Mouse (Mus musculus) heart, embryonic 15.5 days (tissue): Measurements from ENCODE around the gene Tomm22. TPM values are rescaled to one million over a fixed set of nuclear protein-coding genes. Genes with fewer than 3 reads are reported as not detected.

Experiments used
- ATAC-seq: fragments of 200-750 bp; cut with Nextera tagmentation; replicated peaks from 2 replicates; pipeline ENCODE4 v1.8.0; 2017; ENCODE audit warnings: low read depth, moderate TSS enrichment; ENCODE audit not compliant: insufficient number of reproducible peaks, insufficient read depth, low FRiP score
- H3K27ac ChIP-seq: fragments of 300-500 bp; sonication (generic); 2 replicates; pipeline ENCODE4 v1.5.1; 2015; ENCODE audit warnings: mild to moderate bottlenecking, inconsistent platforms
- H3K27me3 ChIP-seq: fragments of 300-500 bp; sonication (generic); 2 replicates; pipeline ENCODE4 v1.6.1; 2015; ENCODE audit warnings: inconsistent platforms
- H3K36me3 ChIP-seq: fragments of 300-500 bp; sonication (generic); 2 replicates; pipeline ENCODE4 v1.6.1; 2015; ENCODE audit warnings: mild to moderate bottlenecking, inconsistent platforms
- H3K4me1 ChIP-seq: fragments of 300-500 bp; sonication (generic); replicated peaks from 2 replicates; pipeline ENCODE4 v1.6.1; 2015; ENCODE audit warnings: inconsistent platforms
- H3K4me2 ChIP-seq: fragments of 300-500 bp; sonication (generic); 2 replicates; pipeline ENCODE4 v1.6.1; 2015; ENCODE audit warnings: inconsistent platforms, mild to moderate bottlenecking, moderate library complexity
- H3K4me3 ChIP-seq: fragments of 300-500 bp; sonication (generic); 2 replicates; pipeline ENCODE4 v1.5.1; 2015; ENCODE audit warnings: mild to moderate bottlenecking, inconsistent platforms
- H3K9ac ChIP-seq: fragments of 300-500 bp; sonication (generic); 2 replicates; pipeline ENCODE4 v1.6.1; 2015; ENCODE audit warnings: mild to moderate bottlenecking, inconsistent platforms
- H3K9me3 ChIP-seq: fragments of 300-500 bp; sonication (generic); replicated peaks from 2 replicates; pipeline ENCODE4 v1.6.1; 2016; ENCODE audit warnings: inconsistent platforms
- WGBS: fragments of 180-500 bp; shearing (Covaris S2); methylation state at CpG from one replicate; pipeline ENCODE4 v1.1.7; 2015; ENCODE audit warnings: mixed read lengths; 5-methylcytosine and 5-hydroxymethylcytosine counted together
- polyA plus RNA-seq: library from polyadenylated mRNA; unstranded; fragments of >200 nt; fragmentation: Nextera tagmentation; extraction: Ambion mirVana; gene quantifications from 2 replicates; pipeline ENCODE4 v1.2.1, GENCODE M21; 2015

Gene Tomm22
- polyA plus RNA-seq, 1 experiment from 2014 or later, result 234 TPM

GRCm38 (mm10) chr15:79695516-79695915, 24.9 kb downstream of the Tomm22 start:
- Histone ChIP-seq H3K27me3 (no peaks in the 10 kb centered on the region), H3K4me2 (no peak overlapping the region), H3K4me3 (no peak overlapping the region), H3K4me1 (peaks cover 31% of the 10 kb centered on the region), H3K36me3 (peaks cover 10% of the 10 kb centered on the region), H3K27ac (no peak overlapping the region), H3K9ac (no peak overlapping the region), H3K9me3 (no peaks in the 10 kb centered on the region)
- no peak for ATAC-seq
- 42% methylated on average over 3 of the region's 3 CpGs for WGBS

DNA sequence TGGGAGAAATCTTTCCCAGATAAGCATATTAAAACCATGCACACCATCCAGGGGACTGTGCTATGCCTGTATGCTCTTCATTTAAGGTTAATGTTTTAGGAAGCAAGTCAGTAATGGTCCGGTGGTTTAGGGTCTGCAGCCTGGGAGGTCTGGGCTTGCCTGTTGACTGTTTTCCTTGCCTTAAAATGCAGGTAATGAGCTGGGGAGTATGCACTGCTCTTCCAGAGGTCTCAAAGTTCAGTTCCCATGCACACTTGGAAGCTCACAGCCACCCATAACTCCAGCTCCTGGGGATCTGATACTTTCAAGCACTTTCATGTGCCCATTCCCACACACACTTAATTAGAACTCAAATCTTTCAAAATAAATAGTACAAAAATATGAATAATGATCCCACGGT, 25.8 kb downstream of the Tomm22 start:
- Histone ChIP-seq H3K27ac (no peak overlapping the region), H3K4me1 (peaks cover 28% of the 10 kb centered on the region), H3K36me3 (peaks cover 10% of the 10 kb centered on the region), H3K9ac (no peak overlapping the region), H3K27me3 (no peaks in the 10 kb centered on the region), H3K9me3 (no peaks in the 10 kb centered on the region), H3K4me2 (no peak overlapping the region), H3K4me3 (no peak overlapping the region)
- WGBS, result 87% methylated on average over 2 of the region's 2 CpGs
- no peak for ATAC-seq

- no peaks in the 10 kb centered on the region for H3K27me3 ChIP-seq
- peaks cover 23% of the 10 kb centered on the region for H3K4me1 ChIP-seq
- peaks cover 10% of the 10 kb centered on the region for H3K36me3 ChIP-seq
- no peak for ATAC-seq
- H3K9ac ChIP-seq, result no peak overlapping the region
- no peaks in the 10 kb centered on the region for H3K9me3 ChIP-seq
- WGBS, result 85% methylated on average over 6 of the region's 6 CpGs
- no peak overlapping the region for H3K4me3 ChIP-seq
- no peak overlapping the region for H3K4me2 ChIP-seq
- H3K27ac ChIP-seq, result no peak overlapping the region
Measured at GRCm38 (mm10) chr15:79697011-79697410, 26.4 kb downstream of the Tomm22 start.

- peaks cover 23% of the 10 kb centered on the region; the same call in 1 of the 2 replicates for H3K4me1 ChIP-seq
- no peak overlapping the region for H3K9ac ChIP-seq
- no peaks in the 10 kb centered on the region for H3K27me3 ChIP-seq
- H3K4me3 ChIP-seq, result no peak overlapping the region
- ATAC-seq, result no peak
- H3K9me3 ChIP-seq, result no peaks in the 10 kb centered on the region
- peaks cover 10% of the 10 kb centered on the region for H3K36me3 ChIP-seq
- WGBS, result 75% methylated on average over 9 of the region's 9 CpGs
- H3K27ac ChIP-seq, result no peak overlapping the region
- no peak overlapping the region for H3K4me2 ChIP-seq
Measured at GRCm38 (mm10) chr15:79697558-79698187, 27.0 kb downstream of the Tomm22 start.

GRCm38 (mm10) chr15:79706603-79707214, 36.0 kb downstream of the Tomm22 start:
- no peak overlapping the region for H3K9ac ChIP-seq
- H3K4me3 ChIP-seq, result no peak overlapping the region
- no peaks in the 10 kb centered on the region for H3K27me3 ChIP-seq
- H3K4me1 ChIP-seq, result no peaks in the 10 kb centered on the region
- no peak for ATAC-seq
- peaks cover 29% of the 10 kb centered on the region for H3K36me3 ChIP-seq
- H3K4me2 ChIP-seq, result no peak overlapping the region
- H3K27ac ChIP-seq, result no peak overlapping the region
- WGBS, result 78% methylated on average over 17 of the region's 17 CpGs
- no peaks in the 10 kb centered on the region for H3K9me3 ChIP-seq

DNA sequence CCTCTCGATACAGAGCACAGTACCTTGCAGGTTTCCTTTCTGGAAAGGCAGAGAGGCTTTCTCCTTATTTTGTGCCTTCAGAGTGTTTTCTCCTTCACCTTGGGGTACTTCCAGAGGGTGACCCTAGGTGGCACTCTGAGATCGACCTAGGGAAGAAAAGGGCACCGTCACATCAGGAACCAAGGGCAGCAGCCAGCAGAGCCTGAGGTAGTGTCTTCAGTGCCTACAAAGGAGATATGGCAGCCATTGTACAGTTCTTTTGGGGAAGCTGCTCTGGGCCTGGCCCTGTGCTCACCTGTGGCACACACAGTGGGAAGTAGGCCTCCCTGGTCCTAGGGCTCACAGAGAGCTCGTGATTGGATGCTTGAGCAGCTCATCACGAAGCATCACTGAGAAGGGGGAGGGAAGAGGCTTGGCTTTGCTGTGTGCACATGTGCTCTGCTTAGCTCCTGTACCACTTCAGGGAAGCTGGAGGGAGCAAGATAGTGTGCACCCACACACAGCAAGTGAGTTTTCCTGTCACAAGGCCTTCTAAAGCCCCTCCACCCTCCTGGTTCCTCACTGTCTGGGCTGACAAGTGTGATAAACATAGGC, 37.7 kb downstream of the Tomm22 start:
- H3K27me3 ChIP-seq, result no peaks in the 10 kb centered on the region
- WGBS, result 81% methylated on average over 5 of the region's 5 CpGs
- ATAC-seq, result no peak
- H3K36me3 ChIP-seq, result peaks cover 42% of the 10 kb centered on the region
- H3K9me3 ChIP-seq, result no peaks in the 10 kb centered on the region
- H3K4me3 ChIP-seq, result no peak overlapping the region
- H3K4me2 ChIP-seq, result no peak overlapping the region
- no peak overlapping the region for H3K27ac ChIP-seq
- no peaks in the 10 kb centered on the region for H3K4me1 ChIP-seq
- H3K9ac ChIP-seq, result no peak overlapping the region

DNA sequence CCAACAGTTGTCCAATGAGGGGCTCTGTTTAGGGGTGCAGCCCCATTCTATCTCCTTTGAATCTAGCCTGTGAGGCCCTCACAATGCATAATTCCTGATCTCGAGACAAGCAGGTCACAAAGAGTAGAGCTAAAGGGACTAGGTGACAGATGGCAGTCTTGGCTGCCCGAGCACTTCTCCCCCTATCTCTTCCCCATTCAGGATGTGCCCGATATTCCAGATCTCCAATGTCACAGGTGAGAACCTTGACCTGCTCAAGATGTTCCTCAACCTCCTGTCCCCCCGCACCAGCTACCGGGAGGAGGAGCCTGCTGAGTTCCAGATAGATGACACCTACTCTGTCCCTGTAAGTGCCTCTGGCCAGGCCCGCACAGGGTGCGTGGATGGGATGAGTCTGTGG, 45.0 kb downstream of the Tomm22 start:
- Histone ChIP-seq H3K27ac (no peak overlapping the region), H3K4me3 (no peak overlapping the region), H3K4me1 (no peaks in the 10 kb centered on the region), H3K27me3 (no peaks in the 10 kb centered on the region), H3K36me3 (peaks cover 76% of the 10 kb centered on the region), H3K9ac (no peak overlapping the region), H3K4me2 (no peak overlapping the region), H3K9me3 (no peaks in the 10 kb centered on the region)
- no peak for ATAC-seq
- WGBS, result 88% methylated on average over 7 of the region's 7 CpGs

DNA sequence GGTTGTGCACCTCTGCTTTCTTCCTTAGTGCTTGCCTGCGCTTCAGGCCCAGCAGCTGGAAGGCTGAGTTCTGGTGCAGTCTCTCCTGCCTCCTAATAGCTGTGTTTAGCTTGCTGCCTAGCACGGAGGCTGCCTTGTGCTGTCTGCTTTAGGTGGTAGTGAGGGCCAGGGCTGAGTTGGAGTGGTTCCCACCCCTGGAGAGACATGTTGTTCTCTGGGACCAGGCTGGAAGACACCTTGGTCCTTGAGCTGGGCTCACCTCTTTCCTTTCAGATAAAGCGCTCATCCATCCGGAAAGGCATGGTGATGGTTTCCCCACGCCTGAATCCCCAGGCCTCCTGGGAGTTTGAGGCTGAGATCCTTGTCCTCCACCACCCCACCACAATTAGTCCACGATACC, 46.0 kb downstream of the Tomm22 start:
- no peak overlapping the region for H3K27ac ChIP-seq
- H3K4me3 ChIP-seq, result no peak overlapping the region
- no peaks in the 10 kb centered on the region for H3K4me1 ChIP-seq
- H3K9me3 ChIP-seq, result no peaks in the 10 kb centered on the region
- WGBS, result 89% methylated on average over 6 of the region's 6 CpGs
- no peak for ATAC-seq
- peaks cover 73% of the 10 kb centered on the region for H3K36me3 ChIP-seq
- no peak overlapping the region for H3K4me2 ChIP-seq
- no peaks in the 10 kb centered on the region for H3K27me3 ChIP-seq
- no peak overlapping the region for H3K9ac ChIP-seq

DNA sequence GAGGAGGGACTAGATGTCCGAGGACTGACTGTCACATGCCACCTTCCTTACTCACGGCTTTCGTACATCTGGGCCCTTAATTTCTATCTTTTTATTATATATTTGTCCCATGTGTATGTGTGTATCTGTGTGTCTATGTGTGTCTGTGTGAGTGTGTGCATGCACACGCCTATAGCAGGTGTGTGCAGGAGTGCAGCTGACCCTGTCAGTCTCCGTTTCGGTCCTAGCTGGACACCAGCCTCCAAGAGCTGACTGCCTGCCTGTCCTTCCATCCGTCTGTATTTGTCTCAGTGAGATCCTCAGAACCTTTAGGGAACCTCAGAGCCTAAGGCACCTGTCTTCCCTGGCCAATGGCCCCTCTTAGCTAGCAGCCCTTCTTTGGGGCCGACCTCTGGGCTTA, 49.6 kb downstream of the Tomm22 start:
- Histone ChIP-seq H3K27ac (no peak overlapping the region), H3K9ac (no peak overlapping the region), H3K4me3 (no peak overlapping the region), H3K27me3 (no peaks in the 10 kb centered on the region), H3K4me2 (no peak overlapping the region), H3K36me3 (peaks cover 58% of the 10 kb centered on the region), H3K4me1 (no peaks in the 10 kb centered on the region), H3K9me3 (no peaks in the 10 kb centered on the region)
- WGBS, result 91% methylated on average over 8 of the region's 8 CpGs
- ATAC-seq, result no peak

GRCm38 (mm10) chr15:79720796-79721195, 50.1 kb downstream of the Tomm22 start:
- H3K4me2 ChIP-seq, result no peak overlapping the region

More at GRCm38 (mm10) chr15:79720796-79721195, 50.1 kb downstream of the Tomm22 start:
- ATAC-seq, result no peak
- Histone ChIP-seq H3K27me3 (no peaks in the 10 kb centered on the region), H3K9ac (no peak overlapping the region), H3K27ac (no peak overlapping the region), H3K4me3 (no peak overlapping the region), H3K36me3 (peaks cover 60% of the 10 kb centered on the region), H3K4me1 (no peaks in the 10 kb centered on the region), H3K9me3 (no peaks in the 10 kb centered on the region)
- 83% methylated on average over 4 of the region's 4 CpGs for WGBS
